Mouse (Mus musculus) bone marrow macrophage, adult 2 months (primary cell): ENCODE results near the gene Dnah8. TPM values are rescaled to one million over a fixed set of nuclear protein-coding genes. Genes with fewer than 3 reads are reported as not detected.

Experiments
- H3K27ac ChIP-seq: 2 replicates; pipeline ENCODE4 v1.5.1; 2012; ENCODE audit warnings: low read depth, low read length; ENCODE audit not compliant: insufficient read depth
- H3K4me1 ChIP-seq: 2 replicates; pipeline ENCODE4 v1.6.1; 2012; ENCODE audit warnings: low read length; ENCODE audit not compliant: control insufficient read depth, insufficient read depth
- H3K4me3 ChIP-seq: 2 replicates; pipeline ENCODE4 v1.5.1; 2012; ENCODE audit warnings: mild to moderate bottlenecking, low read length, moderate library complexity; ENCODE audit not compliant: insufficient read depth
- CTCF ChIP-seq: IDR thresholded peaks from 2 replicates; pipeline ENCODE4 v1.5.1; 2012; ENCODE audit warnings: low read depth, mild to moderate bottlenecking, low read length, moderate library complexity
- POLR2A ChIP-seq: IDR thresholded peaks from 2 replicates; pipeline ENCODE4 v1.6.1; 2012; ENCODE audit warnings: mild to moderate bottlenecking, low read depth, low read length, borderline replicate concordance
- polyA plus RNA-seq: library from polyadenylated mRNA; stranded (reverse); fragments of >200 nt; gene quantifications from 2 replicates; pipeline ENCODE4 v1.2.4, GENCODE M21; 2012; ENCODE audit not compliant: missing spikeins, insufficient read depth, insufficient read length

Dnah8 gene
- polyA plus RNA-seq, 1 experiment: 0.64 TPM

DNA sequence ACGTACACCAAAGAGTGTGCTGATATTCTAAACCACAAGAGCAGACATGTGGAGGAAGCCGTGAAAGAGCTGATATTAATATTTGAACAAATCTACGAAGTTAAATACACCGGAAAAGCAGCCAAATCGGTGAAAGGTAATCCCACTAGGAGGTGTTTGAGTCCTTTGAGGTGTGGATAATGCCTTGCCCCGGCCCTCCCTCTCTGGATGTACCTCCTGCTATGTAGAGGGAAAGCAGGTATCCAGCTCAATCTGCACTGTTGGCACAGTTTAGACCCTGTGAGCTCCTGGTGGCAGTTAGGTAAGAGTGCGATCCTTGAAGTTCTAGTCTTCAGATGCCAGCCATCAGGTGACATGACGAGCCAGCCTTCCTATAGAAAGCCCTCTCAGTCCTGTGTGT lies 66.0 kb downstream of the Dnah8 start:
- Histone ChIP-seq H3K27ac (no peak overlapping the region), H3K4me1 (no peaks in the 10 kb centered on the region), H3K4me3 (no peak overlapping the region)
- TF ChIP-seq POLR2A (no peak), CTCF (no peak)

DNA sequence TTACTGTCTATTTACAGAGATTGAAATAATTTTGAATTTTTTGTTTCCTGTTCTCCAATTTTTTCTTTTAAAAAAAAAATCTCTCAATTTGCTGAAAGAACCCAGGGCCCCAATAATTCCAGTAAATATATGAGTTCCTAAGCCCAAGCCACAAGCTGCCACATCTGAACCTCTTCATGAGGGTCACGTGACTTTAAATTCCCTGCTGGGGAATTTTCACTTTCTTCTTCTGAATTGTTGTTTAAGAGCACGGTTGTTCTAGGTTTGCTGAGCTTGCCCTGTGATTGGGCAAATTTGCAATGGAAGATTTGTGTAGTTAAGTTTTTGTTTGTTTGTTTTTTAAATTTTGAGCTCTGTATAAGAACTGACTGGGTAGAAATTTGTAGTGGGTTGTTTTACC lies 67.3 kb downstream of the Dnah8 start:
- TF ChIP-seq CTCF: no peak
- TF ChIP-seq POLR2A: no peak
- no peaks in the 10 kb centered on the region for H3K4me1 ChIP-seq
- no peak overlapping the region for H3K27ac ChIP-seq
- H3K4me3 ChIP-seq: no peak overlapping the region

DNA sequence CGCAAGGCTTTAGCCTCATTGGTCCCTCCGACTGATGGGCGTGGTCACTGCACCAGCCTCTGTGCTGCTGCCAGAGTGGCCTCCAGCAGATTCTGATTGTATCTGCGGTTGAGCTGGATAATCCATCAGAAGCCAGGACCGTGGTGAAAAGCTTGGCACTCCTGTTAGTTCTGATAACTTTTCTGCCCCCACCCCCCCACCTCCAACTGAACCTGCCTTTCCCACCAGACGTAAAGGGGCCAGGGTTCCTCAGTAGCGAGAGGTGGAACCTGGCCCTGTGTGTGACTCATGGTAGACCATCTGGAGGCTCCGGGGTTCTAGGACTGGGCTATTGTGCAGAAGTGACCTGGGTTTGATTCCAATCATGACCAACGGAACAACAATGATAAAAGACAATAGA lies 70.1 kb downstream of the Dnah8 start:
- Histone ChIP-seq H3K4me1 (no peaks in the 10 kb centered on the region), H3K27ac (no peak overlapping the region), H3K4me3 (no peak overlapping the region)
- TF ChIP-seq CTCF (no peak), POLR2A (no peak)

DNA sequence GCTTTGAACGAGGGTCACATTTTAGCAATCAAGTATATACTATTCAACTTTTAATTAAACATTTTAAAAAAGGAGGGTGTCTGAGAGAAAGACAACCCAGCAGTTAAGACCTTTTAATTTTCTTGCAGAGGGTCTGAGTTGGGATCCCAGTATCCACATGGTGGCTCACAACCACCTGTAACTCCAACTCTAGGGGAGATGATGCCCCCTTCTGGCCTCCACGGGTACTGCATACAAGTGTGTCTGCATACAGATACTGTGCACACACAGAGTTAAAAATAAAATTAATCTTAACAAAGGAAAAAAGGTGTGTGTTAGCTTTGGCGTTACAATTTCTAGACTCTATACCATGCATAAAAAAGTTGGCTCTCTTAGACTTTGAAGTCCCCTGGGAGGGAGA lies 90.6 kb downstream of the Dnah8 start:
- TF ChIP-seq CTCF (peak; percentile 13; the same call in 1 of the 2 replicates), POLR2A (no peak)
- Histone ChIP-seq H3K4me3 (no peak overlapping the region), H3K4me1 (no peaks in the 10 kb centered on the region), H3K27ac (no peak overlapping the region)

DNA sequence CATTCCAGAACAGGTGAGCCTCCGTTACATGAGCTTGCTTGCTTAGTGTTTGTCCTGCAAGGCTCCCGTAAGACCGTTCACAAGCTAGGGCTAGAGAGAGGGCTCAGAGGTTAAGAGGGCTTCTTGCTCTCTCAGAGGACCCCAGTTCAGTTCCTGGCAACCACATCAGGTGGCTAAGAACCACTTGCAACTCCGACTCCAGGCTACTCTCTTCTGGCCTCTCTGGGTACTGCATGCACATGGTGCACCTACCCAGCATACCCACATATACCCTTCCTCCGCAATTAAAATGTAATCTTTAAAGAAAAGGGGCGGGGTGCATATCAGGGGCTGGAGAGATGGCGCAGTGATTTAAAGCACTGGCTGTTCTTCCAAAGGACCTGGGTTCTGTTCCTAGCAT lies 94.0 kb downstream of the Dnah8 start:
- Histone ChIP-seq H3K4me1 (no peaks in the 10 kb centered on the region), H3K27ac (no peak overlapping the region), H3K4me3 (no peak overlapping the region)
- no peak for TF ChIP-seq POLR2A
- no peak for TF ChIP-seq CTCF

DNA sequence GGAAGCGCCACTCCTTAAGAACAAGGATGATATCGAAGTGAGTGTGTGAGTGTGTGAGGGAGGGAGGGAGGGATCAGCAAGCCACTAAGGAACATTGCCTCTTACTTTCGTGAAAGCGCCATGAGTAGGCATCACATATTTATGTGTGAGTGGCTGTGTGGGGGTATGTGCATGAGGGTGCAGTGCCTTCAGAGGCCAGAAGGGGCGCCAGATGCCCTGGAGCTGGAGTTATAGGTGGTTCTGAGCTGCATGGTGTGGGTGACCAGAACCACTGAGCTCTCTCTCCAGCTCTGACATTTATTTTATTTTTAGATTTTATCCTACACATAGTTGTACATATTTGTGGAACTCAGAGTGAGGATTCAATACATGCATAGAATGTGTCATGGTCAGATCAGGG lies 94.9 kb downstream of the Dnah8 start:
- TF ChIP-seq CTCF (no peak), POLR2A (no peak)
- Histone ChIP-seq H3K4me1 (no peaks in the 10 kb centered on the region), H3K27ac (no peak overlapping the region), H3K4me3 (no peak overlapping the region)

DNA sequence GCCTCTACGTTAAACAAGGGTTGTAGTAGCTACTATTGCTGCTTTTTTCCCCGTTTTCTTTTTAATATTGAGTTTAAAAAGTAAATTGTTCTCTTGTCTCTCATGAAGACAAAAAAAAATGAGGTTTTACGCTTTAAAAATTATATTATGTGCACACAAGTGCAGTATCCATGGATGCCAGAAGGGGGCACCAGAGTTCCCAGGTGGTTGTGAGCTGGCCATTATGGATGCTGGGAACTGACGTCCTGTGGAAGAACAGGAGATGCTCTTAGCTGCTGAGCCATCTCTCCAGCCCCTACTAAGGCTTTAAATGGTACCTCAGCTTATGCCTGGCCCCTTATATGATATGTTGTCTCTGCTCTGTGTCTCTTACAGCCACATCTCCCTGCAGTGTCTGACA lies 103.6 kb downstream of the Dnah8 start:
- no peaks in the 10 kb centered on the region for H3K4me1 ChIP-seq
- peak; percentile 12; the same call in 1 of the 2 replicates for TF ChIP-seq CTCF
- no peak for TF ChIP-seq POLR2A
- H3K4me3 ChIP-seq: no peak overlapping the region
- H3K27ac ChIP-seq: no peak overlapping the region

DNA sequence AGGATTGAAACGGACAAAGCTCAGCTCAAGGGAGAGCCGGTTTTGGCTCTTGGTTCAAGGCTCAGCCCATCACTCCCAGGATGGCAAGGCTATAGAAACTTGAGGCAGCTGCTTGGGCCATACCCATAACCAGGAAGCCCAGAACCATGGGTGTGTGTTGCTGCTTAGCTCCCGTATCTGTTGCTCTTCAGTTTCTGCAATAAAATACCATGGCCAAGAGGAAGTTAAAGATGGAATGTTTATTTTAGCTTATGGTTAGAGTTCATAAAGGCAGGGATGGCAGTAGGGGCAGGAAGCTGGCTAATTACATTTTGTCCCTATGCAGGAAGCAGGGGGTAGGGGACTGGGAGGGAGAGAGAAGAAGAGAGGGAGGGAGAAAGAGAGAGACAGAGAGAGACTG lies 108.6 kb downstream of the Dnah8 start:
- Histone ChIP-seq H3K4me1 (no peaks in the 10 kb centered on the region), H3K4me3 (no peak overlapping the region), H3K27ac (no peak overlapping the region)
- TF ChIP-seq POLR2A (no peak), CTCF (no peak)

DNA sequence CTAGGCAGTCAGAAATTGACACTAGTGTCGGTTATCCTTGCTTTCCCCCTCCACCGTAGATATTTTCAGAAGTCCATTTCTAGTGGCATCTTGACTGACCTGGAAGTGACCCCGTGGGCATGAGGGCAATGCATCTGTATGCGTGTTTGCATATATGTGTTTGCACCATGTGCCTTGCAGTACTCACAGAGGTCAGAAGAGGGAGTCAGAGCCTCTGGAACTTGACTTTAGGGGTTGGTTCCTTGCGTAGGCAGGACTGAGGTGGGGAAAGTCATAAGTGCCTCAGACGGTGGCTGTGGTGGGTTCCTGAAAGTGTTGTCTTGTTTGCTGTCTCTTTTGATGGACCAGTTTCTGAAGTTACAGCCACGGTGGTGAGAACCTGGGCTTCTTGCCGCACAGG lies 110.6 kb downstream of the Dnah8 start:
- no peak overlapping the region for H3K4me3 ChIP-seq
- H3K4me1 ChIP-seq: no peaks in the 10 kb centered on the region
- no peak overlapping the region for H3K27ac ChIP-seq
- TF ChIP-seq CTCF: no peak
- TF ChIP-seq POLR2A: no peak

DNA sequence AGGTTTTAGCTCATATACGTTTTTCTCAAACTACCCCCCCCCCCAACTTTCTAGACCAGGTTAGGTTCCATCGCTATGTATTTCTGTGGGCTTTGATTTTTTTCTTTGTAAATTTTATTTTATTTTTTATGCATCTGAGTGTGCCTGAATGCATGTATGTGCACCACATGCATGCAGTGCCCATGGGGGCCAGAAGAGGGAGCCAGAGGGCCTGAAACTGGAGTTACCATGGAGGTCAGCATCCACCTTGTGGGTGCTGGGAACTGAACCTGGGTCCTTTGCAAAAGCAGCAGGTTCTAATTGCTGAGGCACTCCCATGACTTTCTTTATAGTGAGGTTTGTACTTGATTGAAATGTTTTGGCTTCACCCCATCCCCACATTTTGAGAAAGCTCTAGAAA lies 111.3 kb downstream of the Dnah8 start:
- no peak overlapping the region for H3K27ac ChIP-seq
- no peak overlapping the region for H3K4me3 ChIP-seq
- TF ChIP-seq CTCF: no peak
- no peak for TF ChIP-seq POLR2A
- no peaks in the 10 kb centered on the region for H3K4me1 ChIP-seq

DNA sequence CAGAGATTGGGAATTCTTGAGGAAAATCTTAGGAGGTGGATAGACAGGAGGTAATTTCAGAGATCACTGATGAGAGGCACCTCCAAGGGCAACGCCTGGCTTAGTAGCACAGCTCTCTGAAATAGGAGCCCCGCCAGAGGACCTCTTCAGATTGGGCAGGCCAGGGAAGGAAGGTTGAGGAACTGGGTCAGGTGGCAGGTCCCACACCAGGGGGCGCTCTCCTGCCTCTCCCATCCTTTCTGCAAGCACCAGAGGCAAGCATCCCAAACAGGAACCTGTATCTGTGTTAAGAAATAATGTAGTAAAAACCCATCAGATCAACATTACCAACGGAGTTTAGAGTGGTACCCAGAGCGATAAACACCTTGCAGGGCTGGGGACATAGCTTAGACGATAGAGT lies 113.6 kb downstream of the Dnah8 start:
- no peak overlapping the region for H3K27ac ChIP-seq
- H3K4me1 ChIP-seq: no peaks in the 10 kb centered on the region
- TF ChIP-seq POLR2A: no peak
- TF ChIP-seq CTCF: peak; percentile 21; the same call in 1 of the 2 replicates
- H3K4me3 ChIP-seq: no peak overlapping the region

DNA sequence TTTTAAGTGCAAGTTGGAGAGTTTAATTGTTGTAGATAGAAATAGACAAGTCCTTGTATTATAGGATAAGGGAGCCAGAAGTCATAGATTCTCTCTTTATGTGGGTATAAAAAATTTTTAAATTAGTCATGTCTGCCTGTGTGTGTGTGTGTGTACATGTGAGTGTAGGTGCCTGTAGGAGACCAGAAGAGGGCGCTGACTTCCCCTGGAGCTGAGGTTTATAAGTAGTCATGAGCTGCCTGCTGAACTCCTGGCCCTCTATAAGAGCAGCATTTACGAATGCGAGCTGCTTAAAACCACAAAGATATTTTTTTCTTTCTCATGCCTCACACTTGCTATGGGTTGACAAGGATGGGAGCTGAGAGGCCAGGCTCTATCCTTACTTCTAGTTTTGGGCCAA lies 115.6 kb downstream of the Dnah8 start:
- no peak overlapping the region for H3K27ac ChIP-seq
- H3K4me1 ChIP-seq: no peaks in the 10 kb centered on the region
- H3K4me3 ChIP-seq: no peak overlapping the region
- TF ChIP-seq POLR2A (no peak), CTCF (no peak)
